Mouse (Mus musculus) retina, adult 2 months (tissue): ENCODE data around the gene Olfr722.
"Not testable (repeated sequence)": the region's sequence is repeated elsewhere in the genome, so short reads cannot be mapped to it uniquely, and the experiment has no call there.

Source experiments
- DNase-seq: peaks from one replicate; pipeline ENCODE4 v3.0.0-alpha.2; 2012; ENCODE audit warnings: low read depth, low spot score

Olfr722 gene

GRCm38 (mm10) chr14:49901899-49902298 is at the start of gene Olfr722:
Gene Olfr722, minus strand, starts transcription at chr14:49901999.
- no peak for DNase-seq

GRCm38 (mm10) chr14:49931687-49932086 is 29.9 kb upstream of the Olfr722 start, which contains the start of gene Olfr723:
Gene Olfr723, minus strand, starts transcription at chr14:49931787.
- DNase-seq = not testable (repeated sequence)

GRCm38 (mm10) chr14:49860387-49860786 is 41.4 kb downstream of the Olfr722 start:
- DNase-seq = peak; percentile 6
